Mouse (Mus musculus) liver, postnatal 0 days (tissue): Measurements from ENCODE around the gene Dpep1. TPM values are rescaled to one million over a fixed set of nuclear protein-coding genes. Genes with fewer than 3 reads are reported as not detected.
A peak's percentile ranks its signal among the peaks of the same experiment; 100 is the strongest.
"Not testable (repeated sequence)": the region's sequence is repeated elsewhere in the genome, so short reads cannot be mapped to it uniquely, and the experiment has no call there.

ENCODE experiments used
- ATAC-seq: fragments of 200-750 bp; cut with Nextera tagmentation; 2 replicates; pipeline ENCODE4 v1.8.0; 2017; ENCODE audit warnings: mild to moderate bottlenecking, moderate library complexity
- DNase-seq: peaks from one replicate; pipeline ENCODE4 v3.0.0-alpha.2; 2016
- H3K27ac ChIP-seq: fragments of 300-500 bp; sonication (generic); 2 replicates; pipeline ENCODE4 v1.5.1; 2014; ENCODE audit warnings: antibody characterized with exemption, moderate library complexity, mild to moderate bottlenecking, low read depth
- H3K27me3 ChIP-seq: fragments of 300-500 bp; sonication (generic); 2 replicates; pipeline ENCODE4 v1.6.1; 2014; ENCODE audit warnings: low read length, control low read depth, mixed read lengths; ENCODE audit not compliant: insufficient read depth
- H3K36me3 ChIP-seq: fragments of 300-500 bp; sonication (generic); replicated peaks from 2 replicates; pipeline ENCODE4 v1.6.1; 2014; ENCODE audit warnings: mild to moderate bottlenecking, control low read depth, low read length, moderate library complexity, mixed read lengths; ENCODE audit not compliant: insufficient read depth
- H3K4me1 ChIP-seq: fragments of 300-500 bp; sonication (generic); 2 replicates; pipeline ENCODE4 v1.6.1; 2014; ENCODE audit warnings: antibody characterized with exemption, mild to moderate bottlenecking, control low read depth; ENCODE audit not compliant: insufficient read depth
- H3K4me2 ChIP-seq: fragments of 300-500 bp; sonication (generic); 2 replicates; pipeline ENCODE4 v1.6.1; 2014; ENCODE audit warnings: low read depth, mild to moderate bottlenecking, low read length, moderate library complexity, mixed read lengths
- H3K4me3 ChIP-seq: fragments of 300-500 bp; sonication (generic); 2 replicates; pipeline ENCODE4 v1.5.1; 2014; ENCODE audit warnings: low read depth, low read length
- H3K9ac ChIP-seq: fragments of 300-500 bp; sonication (generic); replicated peaks from 2 replicates; pipeline ENCODE4 v1.6.1; 2014; ENCODE audit warnings: mild to moderate bottlenecking, moderate library complexity
- H3K9me3 ChIP-seq: fragments of 300-500 bp; sonication (generic); 2 replicates; pipeline ENCODE4 v1.6.1; 2016; ENCODE audit warnings: mild to moderate bottlenecking, control low read depth, low read length, mixed read lengths
- CTCF ChIP-seq: sonication (generic); IDR thresholded peaks from 2 replicates; pipeline ENCODE4 v1.5.1; 2016; ENCODE audit warnings: antibody characterized with exemption, low read depth
- EP300 ChIP-seq: IDR thresholded peaks from 2 replicates; pipeline ENCODE4 v1.6.1; 2016; ENCODE audit warnings: antibody characterized with exemption, low read depth, mild to moderate bottlenecking
- WGBS: fragments of 180-500 bp; shearing (Covaris S2); extraction: QIAGEN DNeasy Blood & Tissue Kit; methylation state at CpG from one replicate; pipeline ENCODE4 v1.1.7; 2014; ENCODE audit not compliant: insufficient replicate concordance; 5-methylcytosine and 5-hydroxymethylcytosine counted together
- polyA plus RNA-seq: library from polyadenylated mRNA; unstranded; fragments of >200 nt; fragmentation: Nextera tagmentation; extraction: Ambion mirVana; gene quantifications from 2 replicates; pipeline ENCODE4 v1.2.1, GENCODE M21; 2015

The Dpep1 gene
- polyA plus RNA-seq, 1 experiment from 2014 or later = 1.2 TPM

GRCm38 (mm10) chr8:123188006-123188405 lies 2.0 kb downstream of the Dpep1 start:
- DNase-seq = no peak
- ATAC-seq = no peak
- H3K27me3 ChIP-seq = no peaks in the 10 kb centered on the region

GRCm38 (mm10) chr8:123188841-123189240 lies 2.8 kb downstream of the Dpep1 start:
- Histone ChIP-seq H3K36me3 (no peaks in the 10 kb centered on the region), H3K4me2 (no peak overlapping the region), H3K4me1 (0 out of 2 replicates have a peak, but pooled peaks cover 2% of the 10 kb centered on the region), H3K27ac (no peak overlapping the region), H3K9me3 (no peaks in the 10 kb centered on the region), H3K27me3 (no peaks in the 10 kb centered on the region), H3K4me3 (no peak overlapping the region), H3K9ac (no peak overlapping the region)
- no peak for TF ChIP-seq CTCF
- TF ChIP-seq EP300 = no peak
- no peak for ATAC-seq
- no peak for DNase-seq
- WGBS = 38% methylated on average over 7 of the region's 7 CpGs

More at GRCm38 (mm10) chr8:123188006-123188405, 2.0 kb downstream of the Dpep1 start:
- Histone ChIP-seq H3K9me3 (no peaks in the 10 kb centered on the region), H3K4me1 (0 out of 2 replicates have a peak, but pooled peaks cover 2% of the 10 kb centered on the region), H3K27ac (no peak overlapping the region), H3K36me3 (no peaks in the 10 kb centered on the region), H3K4me2 (no peak overlapping the region), H3K9ac (no peak overlapping the region), H3K4me3 (no peak overlapping the region)
- WGBS = 66% methylated on average over 2 of the region's 2 CpGs
- TF ChIP-seq EP300 (no peak), CTCF (no peak)

GRCm38 (mm10) chr8:123190678-123191077 lies 4.6 kb downstream of the Dpep1 start:
- H3K36me3 ChIP-seq = no peaks in the 10 kb centered on the region
- TF ChIP-seq EP300 (no peak), CTCF (peak; percentile 66)
- H3K27me3 ChIP-seq = no peaks in the 10 kb centered on the region
- H3K4me3 ChIP-seq = no peak overlapping the region
- no peaks in the 10 kb centered on the region for H3K9me3 ChIP-seq
- 0 out of 2 replicates have a peak, but pooled peaks cover 2% of the 10 kb centered on the region for H3K4me1 ChIP-seq
- no peak overlapping the region for H3K27ac ChIP-seq
- no peak overlapping the region for H3K4me2 ChIP-seq
- peak; percentile 65; the same call in 1 of the 2 replicates for ATAC-seq
- DNase-seq = peak; percentile 83
- WGBS = 2% methylated on average over 9 of the region's 9 CpGs
- no peak overlapping the region for H3K9ac ChIP-seq

- Histone ChIP-seq H3K36me3 (no peaks in the 10 kb centered on the region), H3K4me1 (0 out of 2 replicates have a peak, but pooled peaks cover 2% of the 10 kb centered on the region), H3K9me3 (no peaks in the 10 kb centered on the region), H3K4me2 (no peak overlapping the region), H3K27ac (no peak overlapping the region), H3K4me3 (no peak overlapping the region), H3K27me3 (no peaks in the 10 kb centered on the region), H3K9ac (no peak overlapping the region)
- ATAC-seq (no peak), DNase-seq (no peak)
- 51% methylated on average over 8 of the region's 8 CpGs for WGBS
- TF ChIP-seq EP300 = no peak
- no peak for TF ChIP-seq CTCF
These were observed 5.9 kb downstream of the Dpep1 start for GRCm38 (mm10) chr8:123191908-123192307.

- TF ChIP-seq EP300 (no peak), CTCF (no peak)
These were observed 7.7 kb downstream of the Dpep1 start for GRCm38 (mm10) chr8:123193771-123194170.

GRCm38 (mm10) chr8:123197016-123197415 lies 11.0 kb downstream of the Dpep1 start:
- H3K27me3 ChIP-seq, H3K9me3 ChIP-seq, H3K4me3 ChIP-seq, H3K27ac ChIP-seq, DNase-seq, H3K4me1 ChIP-seq, H3K4me2 ChIP-seq, H3K9ac ChIP-seq, H3K36me3 ChIP-seq: not testable (repeated sequence)
- ATAC-seq = peak; percentile 79
- WGBS = 62% methylated on average over 5 of the region's 5 CpGs

More at GRCm38 (mm10) chr8:123193771-123194170, 7.7 kb downstream of the Dpep1 start:
- Histone ChIP-seq H3K4me2 (no peak overlapping the region), H3K4me3 (no peak overlapping the region), H3K4me1 (peaks cover 2% of the 10 kb centered on the region; the same call in 1 of the 2 replicates), H3K9me3 (no peaks in the 10 kb centered on the region), H3K9ac (no peak overlapping the region), H3K27me3 (no peaks in the 10 kb centered on the region), H3K36me3 (no peaks in the 10 kb centered on the region), H3K27ac (no peak overlapping the region)
- WGBS = 86% methylated on average over 9 of the region's 9 CpGs
- no peak for ATAC-seq
- no peak for DNase-seq

GRCm38 (mm10) chr8:123199864-123200263 lies 13.8 kb downstream of the Dpep1 start:
- DNase-seq (no peak), ATAC-seq (no peak)
- no peak overlapping the region for H3K9ac ChIP-seq
- 64% methylated on average over 14 of the region's 14 CpGs for WGBS
- peaks cover 2% of the 10 kb centered on the region; the same call in 1 of the 2 replicates for H3K4me1 ChIP-seq
- H3K4me3 ChIP-seq = no peak overlapping the region
- no peak overlapping the region for H3K27ac ChIP-seq
- TF ChIP-seq CTCF = no peak
- TF ChIP-seq EP300 = no peak
- H3K36me3 ChIP-seq = no peaks in the 10 kb centered on the region
- no peak overlapping the region for H3K4me2 ChIP-seq
- no peaks in the 10 kb centered on the region for H3K9me3 ChIP-seq
- H3K27me3 ChIP-seq = no peaks in the 10 kb centered on the region
